Mouse (Mus musculus) layer of hippocampus, adult 11-12 months (tissue): ENCODE results near the gene Insr.
A peak's percentile ranks its signal among the peaks of the same experiment; 100 is the strongest.
"Not testable (repeated sequence)": the region's sequence is repeated elsewhere in the genome, so short reads cannot be mapped to it uniquely, and the experiment has no call there.

Experiments
- DNase-seq: peaks from one replicate; pipeline ENCODE4 v3.0.0; 2022; ENCODE audit warnings: low spot score

Insr gene

GRCm38 (mm10) chr8:3278934-3279720 is at the start of gene Insr:
Gene Insr, minus strand, starts transcription at chr8:3279617.
- peak; percentile 95 for DNase-seq

GRCm38 (mm10) chr8:3327538-3328245 is 48.3 kb upstream of the Insr start:
- DNase-seq = no peak

- DNase-seq = no peak
These were observed 47.6 kb upstream of the Insr start for GRCm38 (mm10) chr8:3327056-3327455.

- DNase-seq = no peak
These were observed 44.8 kb upstream of the Insr start for GRCm38 (mm10) chr8:3324253-3324652.

GRCm38 (mm10) chr8:3319267-3319666 is 39.9 kb upstream of the Insr start:
- DNase-seq = not testable (repeated sequence)

GRCm38 (mm10) chr8:3316585-3316984 is 37.2 kb upstream of the Insr start:
- DNase-seq = no peak

- DNase-seq = no peak
These were observed 34.9 kb upstream of the Insr start for GRCm38 (mm10) chr8:3314345-3314744.

GRCm38 (mm10) chr8:3313843-3314242 is 34.4 kb upstream of the Insr start:
- DNase-seq = peak; percentile 15

GRCm38 (mm10) chr8:3313417-3313816 is 34.0 kb upstream of the Insr start:
- DNase-seq = not testable (repeated sequence)

- DNase-seq = no peak
These were observed 32.1 kb upstream of the Insr start for GRCm38 (mm10) chr8:3311482-3311881.

- peak; percentile 39 for DNase-seq
These were observed 30.2 kb upstream of the Insr start for GRCm38 (mm10) chr8:3309636-3310035.

GRCm38 (mm10) chr8:3308205-3308800 is 28.9 kb upstream of the Insr start:
- peak; percentile 9 for DNase-seq

GRCm38 (mm10) chr8:3302131-3302530 is 22.7 kb upstream of the Insr start:
- DNase-seq = no peak

GRCm38 (mm10) chr8:3299322-3299721 is 19.9 kb upstream of the Insr start:
- DNase-seq = no peak

- no peak for DNase-seq
These were observed 6.4 kb upstream of the Insr start for GRCm38 (mm10) chr8:3285824-3286223.

- no peak for DNase-seq
These were observed 5.2 kb upstream of the Insr start for GRCm38 (mm10) chr8:3284656-3285055.

GRCm38 (mm10) chr8:3281296-3281695 is 1.9 kb upstream of the Insr start:
- DNase-seq = no peak

- DNase-seq = no peak
These were observed 971 bp upstream of the Insr start for GRCm38 (mm10) chr8:3280266-3280910.

- DNase-seq = no peak
These were observed 282 bp upstream of the Insr start for GRCm38 (mm10) chr8:3279721-3280077.

GRCm38 (mm10) chr8:3278181-3278820 is 1.1 kb downstream of the Insr start:
- no peak for DNase-seq

GRCm38 (mm10) chr8:3277266-3277665 is 2.2 kb downstream of the Insr start:
- DNase-seq = no peak

GRCm38 (mm10) chr8:3276009-3276408 is 3.4 kb downstream of the Insr start:
- DNase-seq = no peak
